Mouse (Mus musculus): ENCODE measurements around the gene Pglyrp1. TPM values are rescaled to one million over a fixed set of nuclear protein-coding genes. Genes with fewer than 3 reads are reported as not detected.

Gene Pglyrp1
- polyA plus RNA-seq, 1 experiment from 2014 or later, result 0.69 TPM

GRCm38 (mm10) chr7:18922807-18923206 lies 51.7 kb downstream of the Pglyrp1 start:
- DNase-seq (ENCODE audit: low spot score), result no peak
- H3K27ac ChIP-seq (replicated peaks), result no peak overlapping the region
- 47% methylated on average over 5 of the region's 5 CpGs for WGBS
- H3K27me3 ChIP-seq (replicated peaks; ENCODE audit: low read depth, poor library complexity, severe bottlenecking), result peaks cover 69% of the 10 kb centered on the region
- H3K36me3 ChIP-seq (replicated peaks), result no peaks in the 10 kb centered on the region
- no peaks in the 10 kb centered on the region for H3K9me3 ChIP-seq
- H3K4me3 ChIP-seq, result no peak overlapping the region
- H3K4me1 ChIP-seq, result peaks cover 48% of the 10 kb centered on the region

GRCm38 (mm10) chr7:18923267-18923666 lies 52.1 kb downstream of the Pglyrp1 start:
- Histone ChIP-seq H3K9me3 (no peaks in the 10 kb centered on the region), H3K27ac (replicated peaks) (no peak overlapping the region), H3K36me3 (replicated peaks) (no peaks in the 10 kb centered on the region), H3K27me3 (replicated peaks; ENCODE audit: low read depth, poor library complexity, severe bottlenecking) (peaks cover 73% of the 10 kb centered on the region), H3K4me1 (peaks cover 52% of the 10 kb centered on the region), H3K4me3 (no peak overlapping the region)
- DNase-seq (ENCODE audit: low spot score), result no peak
- WGBS, result 72% methylated on average over 11 of the region's 11 CpGs

GRCm38 (mm10) chr7:18923711-18924191 lies 52.6 kb downstream of the Pglyrp1 start:
- H3K9me3 ChIP-seq, result no peaks in the 10 kb centered on the region
- H3K36me3 ChIP-seq (replicated peaks), result no peaks in the 10 kb centered on the region
- H3K27me3 ChIP-seq (replicated peaks; ENCODE audit: low read depth, poor library complexity, severe bottlenecking), result peaks cover 76% of the 10 kb centered on the region
- 24% methylated on average over 4 of the region's 4 CpGs for WGBS
- peak overlapping the region; percentile 48; the same call in 1 of the 2 replicates for H3K27ac ChIP-seq (replicated peaks)
- peaks cover 52% of the 10 kb centered on the region for H3K4me1 ChIP-seq
- H3K4me3 ChIP-seq, result peak overlapping the region; percentile 26; the same call in 1 of the 2 replicates
- DNase-seq (ENCODE audit: low spot score), result peak; percentile 30

GRCm38 (mm10) chr7:18924321-18924720 lies 53.2 kb downstream of the Pglyrp1 start:
- no peak for DNase-seq (ENCODE audit: low spot score)
- Histone ChIP-seq H3K9me3 (no peaks in the 10 kb centered on the region), H3K27ac (replicated peaks) (peak overlapping the region; percentile 48; the same call in 1 of the 2 replicates), H3K36me3 (replicated peaks) (no peaks in the 10 kb centered on the region), H3K4me3 (peak overlapping the region; percentile 78; the same call in 1 of the 2 replicates), H3K4me1 (peaks cover 52% of the 10 kb centered on the region), H3K27me3 (replicated peaks; ENCODE audit: low read depth, poor library complexity, severe bottlenecking) (peaks cover 76% of the 10 kb centered on the region)
- WGBS, result 9% methylated on average over 8 of the region's 8 CpGs

- under 1% methylated on average over 32 of the region's 45 CpGs for WGBS
- peaks cover 76% of the 10 kb centered on the region for H3K27me3 ChIP-seq (replicated peaks; ENCODE audit: low read depth, poor library complexity, severe bottlenecking)
- no peaks in the 10 kb centered on the region for H3K9me3 ChIP-seq
- H3K36me3 ChIP-seq (replicated peaks), result no peaks in the 10 kb centered on the region
- H3K4me1 ChIP-seq, result peaks cover 52% of the 10 kb centered on the region
- peak; percentile 93 for DNase-seq (ENCODE audit: low spot score)
- peak within 1 kb of the TSS; percentile 88 for H3K27ac ChIP-seq (replicated peaks)
- H3K4me3 ChIP-seq, result peak within 1 kb of the TSS; percentile 78
Observed at GRCm38 (mm10) chr7:18925162-18925938, 54.2 kb downstream of the Pglyrp1 start, which contains the start of gene Nova2. Nova2 (plus strand) TSS chr7:18925888.

GRCm38 (mm10) chr7:18926041-18926790 lies 55.1 kb downstream of the Pglyrp1 start:
- H3K4me1 ChIP-seq, result peaks cover 47% of the 10 kb centered on the region

GRCm38 (mm10) chr7:18926911-18927310 lies 55.8 kb downstream of the Pglyrp1 start:
- DNase-seq (ENCODE audit: low spot score), result no peak
- Histone ChIP-seq H3K4me3 (peak overlapping the region; percentile 78), H3K36me3 (replicated peaks) (no peaks in the 10 kb centered on the region), H3K27me3 (replicated peaks; ENCODE audit: low read depth, poor library complexity, severe bottlenecking) (peaks cover 66% of the 10 kb centered on the region), H3K4me1 (peaks cover 42% of the 10 kb centered on the region), H3K27ac (replicated peaks) (no peak overlapping the region), H3K9me3 (no peaks in the 10 kb centered on the region)
- 54% methylated on average over 6 of the region's 6 CpGs for WGBS

More at GRCm38 (mm10) chr7:18926041-18926790, 55.1 kb downstream of the Pglyrp1 start:
- peak overlapping the region; percentile 88 for H3K27ac ChIP-seq (replicated peaks)
- H3K9me3 ChIP-seq, result no peaks in the 10 kb centered on the region
- 4% methylated on average over 42 of the region's 42 CpGs for WGBS
- H3K4me3 ChIP-seq, result peak overlapping the region; percentile 78
- peak; percentile 39 for DNase-seq (ENCODE audit: low spot score)
- peaks cover 73% of the 10 kb centered on the region for H3K27me3 ChIP-seq (replicated peaks; ENCODE audit: low read depth, poor library complexity, severe bottlenecking)
- H3K36me3 ChIP-seq (replicated peaks), result no peaks in the 10 kb centered on the region

GRCm38 (mm10) chr7:18927759-18928158 lies 56.6 kb downstream of the Pglyrp1 start:
- WGBS, result 46% methylated on average over 3 of the region's 3 CpGs
- DNase-seq (ENCODE audit: low spot score), result no peak
- H3K9me3 ChIP-seq, result no peaks in the 10 kb centered on the region
- peaks cover 39% of the 10 kb centered on the region for H3K4me1 ChIP-seq
- H3K27ac ChIP-seq (replicated peaks), result no peak overlapping the region
- peak overlapping the region; percentile 23; the same call in 1 of the 2 replicates for H3K4me3 ChIP-seq
- no peaks in the 10 kb centered on the region for H3K36me3 ChIP-seq (replicated peaks)
- peaks cover 58% of the 10 kb centered on the region for H3K27me3 ChIP-seq (replicated peaks; ENCODE audit: low read depth, poor library complexity, severe bottlenecking)

Other genes starting within 250 kb of the Pglyrp1 start
- not detected in 2 replicates for gene Psg21, start 214.6 kb upstream of the Pglyrp1 start, polyA plus RNA-seq (2016; fragmentation: Nextera tagmentation; extraction: Ambion mirVana)
- not detected in 2 replicates for gene Psg20, start 185.1 kb upstream of the Pglyrp1 start, polyA plus RNA-seq (2016; fragmentation: Nextera tagmentation; extraction: Ambion mirVana)
- not detected in 2 replicates for gene Psg22, start 153.2 kb upstream of the Pglyrp1 start, polyA plus RNA-seq (2016; fragmentation: Nextera tagmentation; extraction: Ambion mirVana)
- gene Psg19, start 72.8 kb upstream of the Pglyrp1 start, polyA plus RNA-seq (2016; fragmentation: Nextera tagmentation; extraction: Ambion mirVana), result not detected in 2 replicates
- gene Psg17, start 49.7 kb upstream of the Pglyrp1 start, polyA plus RNA-seq (2016; fragmentation: Nextera tagmentation; extraction: Ambion mirVana), result 0.11 TPM in 1 of 2 replicates, not detected in the other
- not detected in 2 replicates for gene Mill2, start 31.4 kb upstream of the Pglyrp1 start, polyA plus RNA-seq (2016; fragmentation: Nextera tagmentation; extraction: Ambion mirVana)
- gene Ccdc61, start 39.1 kb downstream of the Pglyrp1 start, polyA plus RNA-seq (2016; fragmentation: Nextera tagmentation; extraction: Ambion mirVana), result 30.9 and 34.8 TPM in 2 replicates
- gene Nova2, start 54.6 kb downstream of the Pglyrp1 start, polyA plus RNA-seq (2016; fragmentation: Nextera tagmentation; extraction: Ambion mirVana), result 0.98 and 1.5 TPM in 2 replicates
- not detected in 2 replicates for gene Nanos2, start 116.1 kb downstream of the Pglyrp1 start, polyA plus RNA-seq (2016; fragmentation: Nextera tagmentation; extraction: Ambion mirVana)
- gene Mypop, start 119.9 kb downstream of the Pglyrp1 start, polyA plus RNA-seq (2016; fragmentation: Nextera tagmentation; extraction: Ambion mirVana), result 4.0 and 4.1 TPM in 2 replicates
- 25.0 and 25.7 TPM in 2 replicates for gene Irf2bp1, start 132.7 kb downstream of the Pglyrp1 start, polyA plus RNA-seq (2016; fragmentation: Nextera tagmentation; extraction: Ambion mirVana)
- not detected in 2 replicates for gene Foxa3, start 152.2 kb downstream of the Pglyrp1 start, polyA plus RNA-seq (2016; fragmentation: Nextera tagmentation; extraction: Ambion mirVana)
- 43.4 and 45.2 TPM in 2 replicates for gene Sympk, start 153.0 kb downstream of the Pglyrp1 start, polyA plus RNA-seq (2016; fragmentation: Nextera tagmentation; extraction: Ambion mirVana)
- gene Rsph6a, start 183.4 kb downstream of the Pglyrp1 start, polyA plus RNA-seq (2016; fragmentation: Nextera tagmentation; extraction: Ambion mirVana), result not detected in 2 replicates
- gene Dmwd, start 204.9 kb downstream of the Pglyrp1 start, polyA plus RNA-seq (2016; fragmentation: Nextera tagmentation; extraction: Ambion mirVana), result 16.8 and 18.0 TPM in 2 replicates
- 7.0 and 9.1 TPM in 2 replicates for gene Dmpk, start 212.5 kb downstream of the Pglyrp1 start, polyA plus RNA-seq (2016; fragmentation: Nextera tagmentation; extraction: Ambion mirVana)
- gene Six5, start 223.3 kb downstream of the Pglyrp1 start, polyA plus RNA-seq (2016; fragmentation: Nextera tagmentation; extraction: Ambion mirVana), result 6.3 and 7.6 TPM in 2 replicates
- 0.99 and 1.9 TPM in 2 replicates for gene Gm4969, start 247.0 kb downstream of the Pglyrp1 start, polyA plus RNA-seq (2016; fragmentation: Nextera tagmentation; extraction: Ambion mirVana)
- gene Fbxo46, start 248.5 kb downstream of the Pglyrp1 start, polyA plus RNA-seq (2016; fragmentation: Nextera tagmentation; extraction: Ambion mirVana), result 15.9 and 18.0 TPM in 2 replicates

Data from embryonic facial prominence, embryonic 10.5 days (tissue).